Mouse (Mus musculus): ENCODE measurements around the gene Dnah8. TPM values are rescaled to one million over a fixed set of nuclear protein-coding genes. Genes with fewer than 3 reads are reported as not detected.

Dnah8 gene
- polyA plus RNA-seq, 1 experiment from 2014 or later, result 2.1 TPM

- no peaks in the 10 kb centered on the region for H3K36me3 ChIP-seq
- H3K4me1 ChIP-seq, result no peaks in the 10 kb centered on the region
- no peaks in the 10 kb centered on the region for H3K9me3 ChIP-seq
- 89% methylated on average over 5 of the region's 5 CpGs for whole genome bisulfite sequencing
- H3K27me3 ChIP-seq (replicated peaks), result no peaks in the 10 kb centered on the region
- no peak overlapping the region for H3K4me2 ChIP-seq
- ATAC-seq (ENCODE audit: extremely low read depth, insufficient number of reproducible peaks, low FRiP score, low TSS enrichment), result no peak
- H3K4me3 ChIP-seq, result no peak overlapping the region
- no peak overlapping the region for H3K27ac ChIP-seq (replicated peaks)
- H3K9ac ChIP-seq, result no peak overlapping the region
Observed at GRCm38 (mm10) chr17:30756771-30757170, 132.6 kb downstream of the Dnah8 start.

GRCm38 (mm10) chr17:30760307-30760706, 136.2 kb downstream of the Dnah8 start:
- Histone ChIP-seq H3K27me3 (replicated peaks) (no peaks in the 10 kb centered on the region), H3K9ac (no peak overlapping the region), H3K4me3 (no peak overlapping the region), H3K36me3 (no peaks in the 10 kb centered on the region), H3K4me1 (no peaks in the 10 kb centered on the region), H3K27ac (replicated peaks) (no peak overlapping the region), H3K9me3 (no peaks in the 10 kb centered on the region), H3K4me2 (no peak overlapping the region)
- no peak for ATAC-seq (ENCODE audit: extremely low read depth, insufficient number of reproducible peaks, low FRiP score, low TSS enrichment)
- WGBS, result 88% methylated on average over 4 of the region's 4 CpGs

GRCm38 (mm10) chr17:30764276-30764675, 140.1 kb downstream of the Dnah8 start:
- H3K9ac ChIP-seq, result no peak overlapping the region
- WGBS, result 81% methylated on average over 8 of the region's 8 CpGs
- H3K27ac ChIP-seq (replicated peaks), result no peak overlapping the region
- no peak overlapping the region for H3K4me2 ChIP-seq
- H3K4me3 ChIP-seq, result no peak overlapping the region
- ATAC-seq (ENCODE audit: extremely low read depth, insufficient number of reproducible peaks, low FRiP score, low TSS enrichment), result no peak
- H3K27me3 ChIP-seq (replicated peaks), result no peaks in the 10 kb centered on the region
- H3K4me1 ChIP-seq, result no peaks in the 10 kb centered on the region
- H3K9me3 ChIP-seq, result no peaks in the 10 kb centered on the region
- H3K36me3 ChIP-seq, result no peaks in the 10 kb centered on the region

- Histone ChIP-seq H3K9ac (no peak overlapping the region), H3K4me1 (no peaks in the 10 kb centered on the region), H3K4me2 (no peak overlapping the region), H3K27me3 (replicated peaks) (no peaks in the 10 kb centered on the region), H3K9me3 (no peaks in the 10 kb centered on the region), H3K36me3 (no peaks in the 10 kb centered on the region), H3K27ac (replicated peaks) (no peak overlapping the region), H3K4me3 (no peak overlapping the region)
- no peak for ATAC-seq (ENCODE audit: extremely low read depth, insufficient number of reproducible peaks, low FRiP score, low TSS enrichment)
Observed at GRCm38 (mm10) chr17:30774416-30774815, 150.3 kb downstream of the Dnah8 start.

- WGBS, result 42% methylated on average over 5 of the region's 5 CpGs
- no peak for ATAC-seq (ENCODE audit: extremely low read depth, insufficient number of reproducible peaks, low FRiP score, low TSS enrichment)
- Histone ChIP-seq H3K27ac (replicated peaks) (no peak overlapping the region), H3K9me3 (no peaks in the 10 kb centered on the region), H3K36me3 (no peaks in the 10 kb centered on the region), H3K4me3 (no peak overlapping the region), H3K9ac (no peak overlapping the region), H3K4me2 (no peak overlapping the region), H3K4me1 (no peaks in the 10 kb centered on the region), H3K27me3 (replicated peaks) (no peaks in the 10 kb centered on the region)
Observed at GRCm38 (mm10) chr17:30775096-30775495, 150.9 kb downstream of the Dnah8 start.

GRCm38 (mm10) chr17:30781046-30781445, 156.9 kb downstream of the Dnah8 start:
- 78% methylated on average over 8 of the region's 8 CpGs for WGBS
- no peak for ATAC-seq (ENCODE audit: extremely low read depth, insufficient number of reproducible peaks, low FRiP score, low TSS enrichment)

GRCm38 (mm10) chr17:30782286-30782685, 158.1 kb downstream of the Dnah8 start:
- H3K27ac ChIP-seq (replicated peaks), result no peak overlapping the region
- WGBS, result 68% methylated on average over 14 of the region's 14 CpGs
- no peak overlapping the region for H3K4me3 ChIP-seq
- no peaks in the 10 kb centered on the region for H3K27me3 ChIP-seq (replicated peaks)
- no peak for ATAC-seq (ENCODE audit: extremely low read depth, insufficient number of reproducible peaks, low FRiP score, low TSS enrichment)
- H3K36me3 ChIP-seq, result no peaks in the 10 kb centered on the region
- H3K9ac ChIP-seq, result no peak overlapping the region
- no peaks in the 10 kb centered on the region for H3K9me3 ChIP-seq
- H3K4me1 ChIP-seq, result no peaks in the 10 kb centered on the region
- no peak overlapping the region for H3K4me2 ChIP-seq

More at GRCm38 (mm10) chr17:30781046-30781445, 156.9 kb downstream of the Dnah8 start:
- H3K4me1 ChIP-seq, result no peaks in the 10 kb centered on the region
- no peak overlapping the region for H3K4me2 ChIP-seq
- H3K27me3 ChIP-seq (replicated peaks), result no peaks in the 10 kb centered on the region
- no peak overlapping the region for H3K4me3 ChIP-seq
- no peak overlapping the region for H3K9ac ChIP-seq
- no peaks in the 10 kb centered on the region for H3K36me3 ChIP-seq
- no peak overlapping the region for H3K27ac ChIP-seq (replicated peaks)
- no peaks in the 10 kb centered on the region for H3K9me3 ChIP-seq

GRCm38 (mm10) chr17:30788361-30788760, 164.2 kb downstream of the Dnah8 start:
- Histone ChIP-seq H3K4me2 (no peak overlapping the region), H3K9ac (no peak overlapping the region), H3K4me3 (no peak overlapping the region), H3K27me3 (replicated peaks) (no peaks in the 10 kb centered on the region), H3K9me3 (no peaks in the 10 kb centered on the region), H3K27ac (replicated peaks) (no peak overlapping the region), H3K36me3 (no peaks in the 10 kb centered on the region), H3K4me1 (no peaks in the 10 kb centered on the region)
- 79% methylated on average over 8 of the region's 8 CpGs for WGBS
- no peak for ATAC-seq (ENCODE audit: extremely low read depth, insufficient number of reproducible peaks, low FRiP score, low TSS enrichment)

- H3K9me3 ChIP-seq, result no peaks in the 10 kb centered on the region
- 84% methylated on average over 7 of the region's 7 CpGs for WGBS
- ATAC-seq (ENCODE audit: extremely low read depth, insufficient number of reproducible peaks, low FRiP score, low TSS enrichment), result no peak
- no peaks in the 10 kb centered on the region for H3K4me1 ChIP-seq
- no peak overlapping the region for H3K4me3 ChIP-seq
- no peak overlapping the region for H3K9ac ChIP-seq
- no peaks in the 10 kb centered on the region for H3K27me3 ChIP-seq (replicated peaks)
- no peak overlapping the region for H3K27ac ChIP-seq (replicated peaks)
- H3K4me2 ChIP-seq, result no peak overlapping the region
- H3K36me3 ChIP-seq, result no peaks in the 10 kb centered on the region
Observed at GRCm38 (mm10) chr17:30790816-30791215, 166.7 kb downstream of the Dnah8 start.

GRCm38 (mm10) chr17:30792396-30792795, 168.2 kb downstream of the Dnah8 start:
- 79% methylated on average over 6 of the region's 6 CpGs for WGBS

GRCm38 (mm10) chr17:30796616-30797015, 172.5 kb downstream of the Dnah8 start:
- 82% methylated on average over 4 of the region's 4 CpGs for WGBS
- Histone ChIP-seq H3K36me3 (no peaks in the 10 kb centered on the region), H3K4me2 (no peak overlapping the region), H3K27me3 (replicated peaks) (no peaks in the 10 kb centered on the region), H3K9me3 (no peaks in the 10 kb centered on the region), H3K27ac (replicated peaks) (no peak overlapping the region), H3K9ac (no peak overlapping the region), H3K4me3 (no peak overlapping the region), H3K4me1 (no peaks in the 10 kb centered on the region)
- ATAC-seq (ENCODE audit: extremely low read depth, insufficient number of reproducible peaks, low FRiP score, low TSS enrichment), result no peak

More at GRCm38 (mm10) chr17:30792396-30792795, 168.2 kb downstream of the Dnah8 start:
- no peaks in the 10 kb centered on the region for H3K36me3 ChIP-seq
- no peaks in the 10 kb centered on the region for H3K4me1 ChIP-seq
- no peak overlapping the region for H3K27ac ChIP-seq (replicated peaks)
- no peak overlapping the region for H3K9ac ChIP-seq
- no peaks in the 10 kb centered on the region for H3K27me3 ChIP-seq (replicated peaks)
- H3K9me3 ChIP-seq, result no peaks in the 10 kb centered on the region
- H3K4me2 ChIP-seq, result no peak overlapping the region
- H3K4me3 ChIP-seq, result no peak overlapping the region
- no peak for ATAC-seq (ENCODE audit: extremely low read depth, insufficient number of reproducible peaks, low FRiP score, low TSS enrichment)

GRCm38 (mm10) chr17:30800261-30800985, 176.3 kb downstream of the Dnah8 start:
- Histone ChIP-seq H3K27ac (replicated peaks) (no peak overlapping the region), H3K4me2 (no peak overlapping the region), H3K36me3 (no peaks in the 10 kb centered on the region), H3K9me3 (no peaks in the 10 kb centered on the region), H3K4me1 (no peaks in the 10 kb centered on the region), H3K27me3 (replicated peaks) (no peaks in the 10 kb centered on the region; the same call in 1 of the 2 replicates), H3K4me3 (no peak overlapping the region), H3K9ac (no peak overlapping the region)
- 81% methylated on average over 19 of the region's 19 CpGs for WGBS
- ATAC-seq (ENCODE audit: extremely low read depth, insufficient number of reproducible peaks, low FRiP score, low TSS enrichment), result no peak
